Mouse (Mus musculus) liver, adult 2 months (tissue): ENCODE measurements around the gene Bmpr1b.

Experiments used
- CTCF ChIP-seq: fragments of 200-500 bp; IDR thresholded peaks from 2 replicates; pipeline ENCODE4 v1.5.1; 2011; ENCODE audit warnings: low read depth, low read length, control low read depth
- POLR2A ChIP-seq: fragments of 200-500 bp; IDR thresholded peaks from 2 replicates; pipeline ENCODE4 v1.6.1; 2011; ENCODE audit warnings: low read length, control low read depth; ENCODE audit not compliant: insufficient read depth; ENCODE audit errors: extremely low read depth

DNA sequence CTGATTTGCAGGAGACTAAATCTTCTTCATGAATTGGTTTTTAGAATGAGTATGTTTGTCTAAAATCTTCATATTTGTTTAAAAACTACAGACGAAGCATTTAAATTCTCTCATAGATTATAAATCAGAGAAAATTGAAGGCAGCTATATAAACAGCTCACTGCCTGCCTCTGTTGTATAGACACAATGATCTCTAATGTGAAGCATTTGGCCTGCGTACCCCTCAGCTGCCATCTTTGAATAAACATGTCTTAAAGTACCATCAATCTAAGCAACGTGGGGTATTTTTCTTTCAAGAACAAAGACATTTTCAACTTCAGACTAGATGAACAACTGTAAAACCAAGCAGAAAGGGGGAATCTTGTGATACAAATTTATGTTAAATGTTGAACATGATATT lies 109.3 kb downstream of the Bmpr1b start:
- TF ChIP-seq CTCF (no peak), POLR2A (no peak)
